Mouse (Mus musculus): ENCODE results near the gene Magi2.
A peak's percentile ranks its signal among the peaks of the same experiment; 100 is the strongest.

The Magi2 gene

DNA sequence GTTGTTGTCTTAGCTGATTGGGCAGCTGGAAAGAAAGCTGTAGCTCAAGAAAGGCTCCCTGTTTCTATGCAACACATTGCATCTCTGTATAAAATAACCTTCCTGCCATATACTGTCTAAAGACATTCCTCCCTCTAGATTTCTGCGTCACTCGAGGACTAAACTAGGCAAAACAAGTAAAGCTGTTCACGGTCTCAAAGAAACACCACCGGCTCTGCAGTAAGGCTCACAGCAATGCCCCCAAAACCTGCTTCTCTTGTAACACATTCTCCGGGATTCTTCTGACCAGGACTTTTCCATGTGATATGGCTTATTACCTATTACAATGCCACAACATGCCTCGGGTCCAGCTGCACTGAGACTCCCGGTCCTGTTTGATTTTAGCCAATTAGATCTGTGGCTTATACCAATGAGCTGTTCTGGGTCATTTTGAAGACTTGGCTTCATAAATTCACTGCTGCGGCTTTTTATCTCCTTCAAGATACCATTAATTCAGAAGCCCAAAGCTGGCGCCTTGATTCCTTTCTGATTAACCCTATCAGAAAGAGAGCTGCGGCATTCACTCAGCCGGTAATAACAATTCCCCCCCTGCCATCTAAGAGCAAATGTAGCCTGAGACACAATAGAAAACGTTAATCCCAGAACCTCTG is 520.2 kb downstream of the Magi2 start:
- no peak for DNase-seq (ENCODE audit: low read depth)

DNA sequence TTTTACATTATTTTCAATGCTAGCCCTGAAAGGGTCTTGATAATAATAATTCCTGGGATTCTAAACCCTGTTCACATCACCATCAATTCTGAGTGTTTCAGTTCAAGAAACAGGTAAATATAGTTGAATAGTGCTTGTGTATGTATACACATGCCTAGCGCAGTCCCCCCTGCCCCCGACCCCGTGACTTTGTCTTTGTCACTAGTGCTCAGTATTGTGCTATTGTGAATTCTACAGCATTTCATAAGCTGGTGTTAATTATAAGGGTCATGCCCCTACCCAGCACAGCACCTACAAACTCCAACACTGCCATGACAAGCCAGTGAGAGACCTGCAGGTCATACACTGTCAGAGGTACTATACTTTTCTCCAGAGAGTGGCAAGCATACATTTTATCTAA is 520.8 kb downstream of the Magi2 start:
- no peak for DNase-seq (ENCODE audit: low read depth)

DNA sequence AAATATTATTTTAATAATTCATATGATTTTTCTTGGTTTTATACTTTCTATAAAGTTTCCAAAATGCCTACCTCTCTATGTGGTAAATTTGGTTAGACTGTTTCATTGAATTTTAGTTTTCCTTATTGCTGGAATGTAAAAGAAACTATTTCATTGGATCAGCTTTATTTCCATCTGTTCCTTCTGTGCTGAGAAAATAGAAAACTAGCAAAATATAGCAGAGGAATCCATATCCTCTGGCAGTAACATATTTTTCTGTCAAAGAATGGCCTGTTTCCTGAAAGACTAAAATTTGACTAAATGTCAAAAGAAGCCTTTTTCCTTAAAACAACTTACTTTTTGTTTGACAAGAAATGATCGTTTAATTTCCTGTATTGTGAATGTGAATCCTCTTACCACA is 552.4 kb downstream of the Magi2 start:
- DNase-seq (ENCODE audit: low read depth), result no peak

DNA sequence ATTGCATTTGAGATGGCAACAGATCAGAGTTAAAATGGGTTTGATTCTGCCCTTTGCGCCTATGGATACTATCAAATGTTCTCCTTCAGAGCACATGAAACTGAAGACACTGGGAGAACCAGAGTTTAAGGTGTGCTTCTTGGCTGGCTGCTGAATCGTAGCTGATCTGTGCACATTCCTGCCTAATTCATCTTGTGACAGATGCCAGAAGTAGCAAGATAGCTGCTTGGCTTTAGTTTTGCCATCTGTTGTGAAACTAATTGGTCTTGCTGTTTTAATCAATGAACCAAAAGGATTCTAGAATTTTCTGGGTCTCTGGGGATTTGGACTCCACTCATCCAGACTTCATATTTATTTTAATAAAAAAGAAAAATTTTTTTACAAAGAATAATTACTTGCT is 553.2 kb downstream of the Magi2 start:
- DNase-seq (ENCODE audit: low read depth), result no peak

DNA sequence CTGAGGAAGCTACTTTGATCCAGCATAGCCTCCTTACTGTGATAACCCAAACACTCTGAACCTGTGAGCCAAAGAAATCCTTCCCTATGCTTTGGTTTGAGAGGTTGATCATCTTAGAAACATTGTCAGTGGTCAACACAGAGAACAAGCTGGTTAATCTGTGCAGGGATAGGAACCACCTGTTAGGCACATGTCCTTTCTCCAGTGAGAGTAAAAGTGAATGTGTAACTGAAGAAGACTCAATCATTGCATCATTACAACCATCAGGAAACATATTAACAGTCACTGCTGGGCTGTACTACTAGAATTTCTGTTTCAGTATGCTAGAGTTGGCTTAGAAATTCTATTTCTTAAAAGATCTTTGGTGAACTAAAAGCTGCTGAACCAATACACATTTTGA is 558.5 kb downstream of the Magi2 start:
- no peak for DNase-seq (ENCODE audit: low read depth)

DNA sequence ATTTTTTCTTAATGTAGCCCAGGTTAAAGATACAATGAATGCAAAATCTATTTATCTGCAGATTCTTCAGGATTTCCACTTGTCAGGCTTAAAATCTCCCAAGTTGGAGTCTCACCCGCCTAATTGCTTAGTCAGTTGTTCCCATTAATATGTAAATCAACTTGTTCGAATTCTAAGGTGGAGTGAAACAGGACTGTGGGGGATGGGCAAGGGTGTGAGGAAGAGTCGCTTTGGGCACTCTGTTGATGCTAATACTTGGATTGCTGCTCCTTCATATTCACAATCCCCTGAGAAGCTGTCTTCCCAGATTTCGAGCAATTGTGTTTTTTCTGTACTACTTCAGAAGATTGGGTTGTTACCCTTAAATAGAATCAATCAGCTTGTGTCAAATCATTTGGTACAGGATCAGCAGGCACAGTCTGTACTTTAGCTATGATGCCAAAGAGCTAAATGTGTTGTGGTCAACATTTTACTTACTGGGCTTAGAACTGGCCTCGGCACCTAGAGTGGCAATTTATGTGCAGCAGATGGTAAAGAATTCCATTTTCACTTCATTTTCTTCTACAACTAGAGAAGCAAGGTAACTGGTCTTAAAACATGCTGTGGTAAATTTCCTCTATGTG is 560.8 kb downstream of the Magi2 start:
- DNase-seq (ENCODE audit: low read depth), result no peak

DNA sequence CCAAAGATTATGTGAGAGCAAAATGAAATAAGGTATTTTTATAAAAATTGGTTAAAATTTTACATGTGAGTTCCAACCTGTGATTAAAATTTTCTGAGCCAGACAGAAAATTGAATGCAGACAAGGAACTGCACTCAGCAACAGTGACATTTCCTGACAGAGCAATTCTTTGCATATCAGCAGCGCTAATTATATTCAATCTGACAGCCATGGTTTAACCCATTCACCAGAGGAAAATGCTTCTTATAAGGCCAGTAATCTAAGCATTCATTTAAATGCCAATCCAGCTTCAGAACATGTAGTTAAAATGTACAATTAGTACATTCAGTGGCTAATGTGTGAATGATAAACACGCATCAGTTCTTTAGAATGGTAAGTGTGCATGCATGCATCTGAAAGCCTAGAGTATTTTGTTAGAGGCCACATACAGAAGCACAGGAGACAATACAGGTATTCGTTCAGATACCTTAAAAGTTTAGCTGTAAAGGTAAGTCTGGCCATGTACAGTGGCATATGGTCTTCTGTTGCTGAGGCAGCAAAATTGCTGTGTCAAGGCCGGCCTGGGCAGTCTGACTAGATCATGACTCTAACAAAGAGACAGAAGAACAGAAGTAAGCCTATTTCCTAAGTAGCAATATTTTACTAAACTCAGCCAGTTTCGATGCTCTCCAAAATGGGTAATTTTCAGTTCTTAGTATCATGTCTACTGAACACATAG is 576.4 kb downstream of the Magi2 start:
- no peak for DNase-seq (ENCODE audit: low read depth)

DNA sequence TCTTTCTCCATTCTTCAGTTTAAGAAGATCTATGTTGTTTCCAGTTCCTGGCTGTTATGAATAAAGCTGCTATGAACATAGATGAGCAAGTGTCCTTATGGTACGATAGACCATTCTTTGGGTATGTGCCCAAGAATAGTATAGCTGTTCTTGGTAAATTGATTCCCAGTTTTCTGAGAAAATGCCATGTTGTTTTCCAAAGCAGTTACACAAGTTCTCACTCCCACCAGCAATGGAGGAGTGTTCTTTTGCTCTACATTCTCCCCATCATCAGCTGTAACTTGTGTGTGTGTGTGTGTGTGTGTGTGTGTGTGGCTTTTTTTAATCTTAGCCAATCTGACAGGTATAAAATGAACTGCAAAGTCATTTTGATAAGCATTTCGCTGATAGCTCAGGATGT is 595.7 kb downstream of the Magi2 start:
- no peak for DNase-seq (ENCODE audit: low read depth)

DNA sequence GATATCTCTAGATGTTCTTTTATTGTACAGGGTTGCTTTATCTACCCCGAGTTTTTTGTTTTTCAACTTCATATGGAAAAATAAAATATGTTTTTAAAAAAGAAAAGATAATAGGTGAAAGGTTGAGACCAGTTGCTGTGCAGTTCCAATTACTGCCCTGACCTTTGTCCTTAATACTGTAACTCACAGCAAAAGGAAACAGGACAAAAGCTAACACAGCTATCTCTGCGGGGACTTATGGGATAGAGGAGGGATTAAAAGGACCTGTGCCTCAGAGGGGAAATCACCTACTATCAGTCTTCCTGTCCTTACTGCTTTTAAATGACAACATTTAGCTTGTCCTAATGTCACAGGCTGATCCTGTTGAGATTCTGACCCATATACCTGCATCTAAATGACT is 599.1 kb downstream of the Magi2 start:
- no peak for DNase-seq (ENCODE audit: low read depth)

DNA sequence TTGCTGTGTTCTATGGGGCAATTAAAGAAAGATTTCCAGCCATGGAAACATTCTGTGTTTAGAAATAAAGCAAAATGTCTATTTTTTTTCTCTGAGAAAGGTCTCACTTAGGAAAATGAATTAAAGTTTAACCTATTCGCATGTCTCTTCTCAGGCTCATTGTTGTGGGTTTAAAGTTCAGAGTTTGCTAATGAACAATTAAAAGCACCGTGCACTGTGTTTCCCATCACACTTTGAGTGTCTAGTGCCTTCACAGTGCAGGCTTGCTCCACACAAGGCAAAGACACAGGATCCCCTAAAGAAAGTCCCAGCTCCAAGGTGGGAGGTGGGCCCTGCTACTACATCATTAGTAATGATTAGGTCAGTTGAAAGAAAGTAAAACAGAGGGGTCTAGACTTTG is 602.5 kb downstream of the Magi2 start:
- DNase-seq (ENCODE audit: low read depth), result no peak

DNA sequence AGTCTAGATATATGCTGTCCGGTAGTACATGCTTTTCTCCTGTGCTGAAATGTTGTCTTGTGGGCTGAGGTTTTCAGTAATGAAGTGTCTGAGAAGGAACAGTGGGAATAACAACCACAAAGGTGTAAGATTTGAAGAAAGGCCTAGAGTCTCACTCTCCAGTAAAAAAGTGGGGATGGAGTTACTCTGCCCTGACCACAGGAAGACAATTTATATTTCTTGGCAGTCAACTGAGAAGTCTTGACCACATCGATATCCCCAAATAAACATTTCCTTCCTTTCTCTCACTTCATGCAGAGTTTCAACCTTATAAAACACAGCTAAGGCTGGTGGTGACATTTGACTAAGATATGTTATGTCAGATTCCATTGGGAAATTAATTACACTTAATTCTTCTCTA is 636.0 kb downstream of the Magi2 start:
- no peak for DNase-seq (ENCODE audit: low read depth)

DNA sequence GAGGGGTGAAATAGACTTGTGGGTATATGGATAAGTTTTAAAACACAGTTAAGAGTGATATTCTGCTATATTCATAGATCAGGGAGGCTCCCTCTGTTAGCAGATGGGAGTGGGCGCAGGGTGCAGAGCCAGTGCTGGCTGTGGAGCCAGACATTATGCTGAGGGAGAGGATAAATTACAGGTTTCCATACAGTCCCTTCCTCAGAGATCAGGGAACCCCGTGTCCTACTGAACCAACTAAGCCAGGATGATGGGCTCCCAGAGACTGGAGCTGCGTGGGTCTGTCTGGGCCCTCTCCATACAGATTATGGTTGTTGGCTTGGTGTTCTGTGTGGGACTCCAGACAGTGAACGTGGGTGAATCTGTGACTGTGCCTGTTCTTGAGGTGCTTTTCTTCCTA is 643.6 kb downstream of the Magi2 start:
- no peak for DNase-seq (ENCODE audit: low read depth)

DNA sequence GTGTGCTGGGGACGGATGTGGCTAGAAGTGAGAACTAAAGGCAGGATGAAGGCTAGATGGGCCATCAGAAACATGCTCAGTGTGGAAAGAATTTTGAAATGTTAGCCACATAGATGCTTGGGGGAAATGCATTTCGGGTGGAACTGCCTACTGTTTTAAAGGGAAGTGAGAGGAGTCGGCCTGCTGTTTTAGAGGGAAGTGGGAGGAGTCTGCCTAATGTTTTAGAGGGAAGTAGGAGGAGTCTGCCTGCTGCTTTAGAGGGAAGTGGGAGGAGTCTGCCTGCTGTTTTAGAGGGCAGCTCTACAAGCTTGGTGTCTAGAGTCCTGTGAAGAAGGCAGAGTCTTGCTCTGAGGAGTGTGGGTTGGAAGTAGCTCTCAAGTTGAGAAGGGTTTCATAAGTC is 664.9 kb downstream of the Magi2 start:
- DNase-seq (ENCODE audit: low read depth), result peak; percentile 3

DNA sequence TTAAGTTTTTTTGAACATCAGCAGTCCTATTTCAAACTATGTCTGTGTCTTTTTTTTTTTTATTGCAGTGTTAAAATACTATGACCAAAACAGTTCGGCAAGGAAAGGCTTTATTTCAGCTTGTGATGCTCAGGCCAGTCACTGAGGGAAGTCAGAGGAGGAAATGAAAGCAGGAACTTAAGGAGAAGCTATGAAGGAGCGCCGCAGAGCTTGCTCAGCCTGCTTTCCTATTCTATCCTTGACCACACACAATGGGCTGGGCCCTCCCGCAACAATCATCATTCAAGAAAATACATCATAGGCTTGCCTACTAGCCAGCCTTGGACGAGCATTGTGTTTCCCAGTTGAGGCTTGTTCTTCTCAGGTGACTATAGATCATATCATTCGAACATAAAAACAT is 669.1 kb downstream of the Magi2 start:
- peak; percentile 13 for DNase-seq (ENCODE audit: low read depth)

DNA sequence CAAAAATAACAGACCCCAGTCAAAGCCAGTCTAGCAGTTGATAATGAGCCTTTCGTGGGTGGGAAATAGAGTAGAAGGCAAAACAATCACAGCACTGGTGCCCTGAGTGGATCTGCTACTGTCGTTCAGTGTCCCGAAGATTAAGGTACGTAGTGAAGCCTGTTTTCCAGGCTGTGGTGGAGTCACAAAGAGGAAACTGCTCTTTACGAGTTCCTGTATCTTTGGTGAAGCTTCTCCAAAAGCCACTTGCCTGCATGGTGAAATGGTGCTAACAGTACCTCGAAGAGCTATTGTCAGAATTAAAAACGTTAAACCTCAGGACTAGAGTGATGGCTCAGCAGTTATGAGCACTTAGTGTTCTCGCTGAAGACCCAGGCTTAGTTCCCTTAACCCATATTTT is 674.8 kb downstream of the Magi2 start:
- DNase-seq (ENCODE audit: low read depth), result no peak

DNA sequence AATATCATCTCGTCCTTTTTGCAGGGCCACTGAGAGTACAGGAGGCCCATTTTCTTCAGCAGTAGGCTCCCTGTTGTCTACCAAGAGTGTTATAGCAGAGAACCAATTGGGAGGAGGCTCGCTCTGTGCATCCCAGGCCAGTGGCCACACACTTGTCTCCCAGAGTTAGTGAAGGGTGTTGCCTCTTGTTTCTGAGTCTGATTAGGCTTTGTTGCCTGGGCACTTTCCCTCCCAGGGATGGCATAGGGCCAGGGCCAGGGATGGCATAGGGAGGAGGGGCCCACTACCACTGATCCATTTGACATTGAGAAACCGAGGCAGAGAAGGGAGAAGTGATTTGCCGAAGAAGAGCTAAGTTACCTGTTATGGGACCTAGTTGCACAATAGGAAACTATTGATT is 679.8 kb downstream of the Magi2 start:
- DNase-seq (ENCODE audit: low read depth), result no peak

DNA sequence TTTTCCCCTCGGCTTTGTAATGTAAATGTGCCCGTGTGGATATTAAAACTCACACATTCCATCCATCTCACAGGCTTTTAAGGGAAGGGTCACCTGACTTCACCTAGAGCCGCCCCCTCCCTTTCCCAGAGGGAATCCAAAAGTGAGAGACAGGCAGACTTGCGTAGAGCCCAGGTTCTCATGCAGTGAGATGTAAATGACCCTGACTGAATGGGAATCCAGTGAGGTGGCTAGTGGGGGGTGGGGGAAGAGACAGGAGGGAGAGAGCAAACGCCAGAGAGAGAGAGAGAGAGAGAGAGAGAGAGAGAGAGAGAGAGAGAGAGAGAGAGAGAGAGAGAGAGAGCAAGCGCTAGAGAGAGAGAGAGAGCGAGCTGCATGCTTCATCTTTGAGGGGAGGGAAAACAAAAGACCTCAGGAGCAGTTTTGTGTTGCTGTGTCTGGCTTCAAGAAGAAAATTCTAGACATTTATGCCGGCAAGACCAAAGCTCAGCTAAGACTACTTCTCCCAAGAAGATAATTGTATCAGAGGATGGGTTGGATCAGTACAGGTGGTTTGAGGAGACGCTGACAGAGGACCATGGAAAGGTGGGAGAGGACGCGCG is 680.6 kb downstream of the Magi2 start:
- no peak for DNase-seq (ENCODE audit: low read depth)

DNA sequence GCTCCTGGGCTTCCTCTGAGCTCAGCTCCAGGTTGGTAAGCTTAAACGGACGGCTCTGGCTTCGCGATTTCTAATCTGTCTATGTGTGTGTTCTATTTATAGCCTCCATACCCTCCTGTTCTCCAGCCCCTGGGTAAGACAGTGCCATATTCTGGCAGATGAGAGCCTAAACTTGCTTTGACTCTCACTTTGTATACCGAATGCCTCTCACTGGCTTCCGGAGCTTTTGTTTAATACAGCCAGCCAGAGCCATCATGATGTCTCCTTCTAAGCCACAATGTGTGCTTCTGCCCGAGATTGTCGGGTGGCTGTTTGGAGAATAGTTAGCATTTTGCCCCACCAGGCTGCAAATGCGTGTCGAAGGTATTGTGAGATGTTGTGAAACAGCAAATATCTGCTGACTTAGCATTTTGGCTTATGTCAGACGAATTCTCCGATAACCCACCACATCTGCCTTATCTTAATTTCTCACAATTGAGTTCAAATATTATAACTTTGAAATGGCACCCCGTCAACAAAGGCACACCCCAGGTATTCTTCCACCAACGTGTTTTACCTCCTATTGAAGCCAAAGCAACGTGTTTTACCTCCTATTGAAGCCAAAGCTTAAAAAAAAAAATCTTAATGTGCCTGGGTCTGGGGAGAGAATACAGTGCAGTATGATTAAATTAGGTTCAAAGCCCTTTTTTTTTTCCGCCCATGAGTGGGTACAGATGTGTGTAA is 681.3 kb downstream of the Magi2 start:
- peak; percentile 1 for DNase-seq (ENCODE audit: low read depth)

DNA sequence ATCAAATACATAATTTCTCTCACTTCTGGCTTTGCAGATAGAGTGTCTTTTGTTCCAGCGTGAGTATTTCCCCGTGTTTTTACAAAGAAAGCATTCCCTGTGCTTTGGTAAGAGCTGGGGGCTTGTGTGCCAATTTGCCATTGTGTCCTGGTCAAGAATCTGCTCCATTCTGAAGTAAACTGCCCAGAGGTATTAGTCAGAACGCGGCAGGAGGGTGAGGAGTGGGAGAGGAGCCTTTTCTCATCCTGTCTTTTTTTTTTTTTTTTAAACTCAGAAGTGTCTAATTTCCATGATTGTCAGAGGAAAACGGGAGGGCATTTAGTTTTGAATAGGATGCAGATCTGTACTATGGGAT is 681.8 kb downstream of the Magi2 start:
- DNase-seq (ENCODE audit: low read depth), result no peak

DNA sequence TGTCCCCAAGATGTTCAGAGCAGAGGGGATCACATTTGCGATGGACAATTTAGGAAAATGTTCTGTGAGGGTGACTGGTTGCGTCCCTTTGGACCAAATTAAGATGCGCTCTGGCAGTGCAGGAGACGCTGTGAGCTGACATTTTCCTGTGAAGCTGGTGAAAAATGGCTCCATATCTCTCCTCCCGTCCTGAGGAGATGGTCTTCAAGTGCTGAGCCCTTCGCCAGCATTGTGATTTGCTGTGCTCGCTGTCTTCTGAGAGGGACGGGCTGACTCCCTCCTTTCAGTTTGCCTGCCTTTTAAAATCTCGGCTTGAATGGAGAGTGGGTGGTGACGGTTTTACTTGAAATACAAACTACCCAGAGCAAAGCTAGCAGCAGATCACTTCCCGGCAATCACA is 682.2 kb downstream of the Magi2 start:
- no peak for DNase-seq (ENCODE audit: low read depth)

DNA sequence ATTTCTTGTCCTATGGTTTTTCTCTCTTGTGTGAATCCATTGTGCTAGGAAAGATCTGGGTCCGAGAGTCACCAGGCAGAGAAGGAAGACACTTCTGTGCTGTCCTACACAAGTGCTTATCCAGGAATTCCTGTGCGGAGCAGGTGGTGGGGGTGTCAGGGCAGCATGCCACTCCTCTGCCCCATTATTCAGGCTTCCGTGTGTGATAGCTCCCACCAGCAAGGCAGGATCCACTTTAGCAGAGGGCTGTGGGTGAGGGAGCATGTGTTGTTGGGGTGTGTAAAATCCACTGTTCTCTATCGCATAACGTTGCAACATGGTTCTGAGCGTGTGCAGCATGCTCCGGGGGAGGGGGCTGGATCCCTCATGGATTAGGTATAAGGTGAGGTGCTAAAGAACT is 682.8 kb downstream of the Magi2 start:
- no peak for DNase-seq (ENCODE audit: low read depth)

DNA sequence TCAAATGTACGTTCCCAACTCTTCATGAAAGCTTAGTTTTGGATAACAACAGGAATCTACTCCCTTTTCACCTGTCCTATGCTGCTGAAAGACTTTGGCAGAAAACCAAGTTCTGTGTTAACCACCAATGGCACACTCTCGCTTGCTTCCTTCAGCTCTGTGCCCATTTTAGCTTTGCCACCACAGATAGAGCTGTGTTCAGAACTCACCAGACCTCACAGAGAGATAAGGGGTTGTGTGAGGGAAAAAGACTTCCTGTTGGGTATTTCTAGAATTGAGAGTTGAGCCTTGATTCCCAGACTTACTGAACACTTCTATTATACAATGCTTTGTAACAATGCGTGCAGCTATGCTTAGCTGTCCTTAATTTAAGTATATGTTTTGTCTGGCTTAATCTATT is 705.3 kb downstream of the Magi2 start:
- DNase-seq (ENCODE audit: low read depth), result no peak

DNA sequence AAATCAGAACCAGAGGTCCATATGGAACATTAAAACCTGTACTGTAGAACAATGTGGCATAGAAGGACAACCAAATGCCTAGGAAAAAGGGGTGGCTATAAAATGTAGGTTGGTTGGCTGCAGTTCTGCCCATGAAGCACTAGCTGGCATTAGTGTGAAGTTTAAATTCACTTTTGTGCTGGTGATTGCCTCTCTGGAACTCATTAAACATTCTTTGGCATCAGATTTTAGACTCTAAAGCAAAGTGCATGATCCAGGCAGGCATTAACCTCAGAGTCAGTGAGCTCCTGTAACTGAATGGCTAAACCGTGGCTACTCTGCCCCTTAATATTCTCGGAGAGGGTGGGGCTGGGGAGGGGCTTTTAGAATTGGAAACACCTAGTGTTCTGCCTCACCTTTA is 706.4 kb downstream of the Magi2 start:
- DNase-seq (ENCODE audit: low read depth), result no peak
